Mouse (Mus musculus) erythroblast, embryonic 14.5 days (primary cell): ENCODE measurements around the gene Gm36028. TPM values are rescaled to one million over a fixed set of nuclear protein-coding genes. Genes with fewer than 3 reads are reported as not detected.

ENCODE experiments used
- H3K27me3 ChIP-seq: 2 replicates; pipeline ENCODE4 v1.6.1; 2012; ENCODE audit warnings: inconsistent platforms; ENCODE audit not compliant: control insufficient read depth
- H3K36me3 ChIP-seq: 2 replicates; pipeline ENCODE4 v1.6.1; 2012; ENCODE audit warnings: mild to moderate bottlenecking, inconsistent platforms; ENCODE audit not compliant: control insufficient read depth
- H3K4me1 ChIP-seq: 2 replicates; pipeline ENCODE4 v1.6.1; 2012; ENCODE audit warnings: inconsistent platforms; ENCODE audit not compliant: control insufficient read depth
- H3K4me3 ChIP-seq: replicated peaks from 2 replicates; pipeline ENCODE3; 2012; ENCODE audit warnings: moderate library complexity, mild to moderate bottlenecking, inconsistent platforms
- H3K9me3 ChIP-seq: 2 replicates; pipeline ENCODE4 v1.6.1; 2012; ENCODE audit warnings: low read length, inconsistent platforms, mixed read lengths; ENCODE audit not compliant: control insufficient read depth
- GATA1 ChIP-seq: IDR thresholded peaks from 2 replicates; pipeline ENCODE4 v1.6.1; 2012; ENCODE audit warnings: low read length, inconsistent platforms, mixed read lengths
- TAL1 ChIP-seq: IDR thresholded peaks from 3 replicates; pipeline ENCODE4 v1.6.1; 2012; ENCODE audit warnings: low read length, inconsistent platforms, mixed read lengths
- polyA plus RNA-seq: library from polyadenylated mRNA; stranded (reverse); fragments of >175 nt; gene quantifications from 2 replicates; pipeline ENCODE4 v1.2.3, GENCODE M21; 2012

Gene Gm36028
- polyA plus RNA-seq, 1 experiment = not detected

GRCm38 (mm10) chr16:37853279-37853678 lies 7.7 kb downstream of the Gm36028 start:
- Histone ChIP-seq H3K4me1 (peaks cover 6% of the 10 kb centered on the region), H3K36me3 (no peaks in the 10 kb centered on the region), H3K4me3 (no peak overlapping the region), H3K9me3 (no peaks in the 10 kb centered on the region), H3K27me3 (peaks cover 2% of the 10 kb centered on the region; the same call in 1 of the 2 replicates)
- TF ChIP-seq TAL1 = no peak
- no peak for TF ChIP-seq GATA1

- Histone ChIP-seq H3K36me3 (no peaks in the 10 kb centered on the region), H3K4me3 (no peak overlapping the region), H3K4me1 (peaks cover 4% of the 10 kb centered on the region), H3K27me3 (peaks cover 2% of the 10 kb centered on the region; the same call in 1 of the 2 replicates), H3K9me3 (no peaks in the 10 kb centered on the region)
- no peak for TF ChIP-seq TAL1
- TF ChIP-seq GATA1 = no peak
These were observed 9.6 kb downstream of the Gm36028 start for GRCm38 (mm10) chr16:37851366-37851765.

GRCm38 (mm10) chr16:37847081-37847480 lies 13.9 kb downstream of the Gm36028 start:
- H3K4me1 ChIP-seq = no peaks in the 10 kb centered on the region
- no peak for TF ChIP-seq GATA1
- TF ChIP-seq TAL1 = no peak
- no peak overlapping the region for H3K4me3 ChIP-seq
- H3K9me3 ChIP-seq = no peaks in the 10 kb centered on the region
- H3K27me3 ChIP-seq = peaks cover 2% of the 10 kb centered on the region; the same call in 1 of the 2 replicates
- no peaks in the 10 kb centered on the region for H3K36me3 ChIP-seq

- Histone ChIP-seq H3K4me1 (no peaks in the 10 kb centered on the region), H3K27me3 (no peaks in the 10 kb centered on the region), H3K9me3 (no peaks in the 10 kb centered on the region), H3K4me3 (no peak overlapping the region), H3K36me3 (no peaks in the 10 kb centered on the region)
- no peak for TF ChIP-seq GATA1
- TF ChIP-seq TAL1 = no peak
These were observed 15.6 kb downstream of the Gm36028 start for GRCm38 (mm10) chr16:37845202-37845925.

- TF ChIP-seq GATA1 (no peak), TAL1 (no peak)
- Histone ChIP-seq H3K36me3 (no peaks in the 10 kb centered on the region), H3K4me1 (no peaks in the 10 kb centered on the region), H3K4me3 (no peak overlapping the region), H3K27me3 (no peaks in the 10 kb centered on the region), H3K9me3 (no peaks in the 10 kb centered on the region)
These were observed 17.2 kb downstream of the Gm36028 start for GRCm38 (mm10) chr16:37843740-37844139.

- no peak overlapping the region for H3K4me3 ChIP-seq
These were observed 18.5 kb downstream of the Gm36028 start for GRCm38 (mm10) chr16:37842439-37842838.

GRCm38 (mm10) chr16:37837571-37837970 lies 23.4 kb downstream of the Gm36028 start:
- Histone ChIP-seq H3K4me3 (no peak overlapping the region), H3K4me1 (no peaks in the 10 kb centered on the region), H3K9me3 (no peaks in the 10 kb centered on the region), H3K36me3 (no peaks in the 10 kb centered on the region), H3K27me3 (no peaks in the 10 kb centered on the region)
- TF ChIP-seq GATA1 = no peak
- no peak for TF ChIP-seq TAL1

More at GRCm38 (mm10) chr16:37842439-37842838, 18.5 kb downstream of the Gm36028 start:
- H3K36me3 ChIP-seq = no peaks in the 10 kb centered on the region
- no peaks in the 10 kb centered on the region for H3K27me3 ChIP-seq
- H3K4me1 ChIP-seq = no peaks in the 10 kb centered on the region
- H3K9me3 ChIP-seq = no peaks in the 10 kb centered on the region
- TF ChIP-seq GATA1 (no peak), TAL1 (no peak)

GRCm38 (mm10) chr16:37831041-37831440 lies 29.9 kb downstream of the Gm36028 start:
- H3K4me3 ChIP-seq = no peak overlapping the region
- no peaks in the 10 kb centered on the region for H3K9me3 ChIP-seq
- no peak for TF ChIP-seq TAL1
- TF ChIP-seq GATA1 = no peak
- H3K27me3 ChIP-seq = no peaks in the 10 kb centered on the region
- no peaks in the 10 kb centered on the region for H3K36me3 ChIP-seq
- H3K4me1 ChIP-seq = no peaks in the 10 kb centered on the region

GRCm38 (mm10) chr16:37826286-37826685 lies 34.7 kb downstream of the Gm36028 start:
- Histone ChIP-seq H3K4me3 (no peak overlapping the region), H3K36me3 (no peaks in the 10 kb centered on the region), H3K4me1 (no peaks in the 10 kb centered on the region), H3K9me3 (no peaks in the 10 kb centered on the region), H3K27me3 (no peaks in the 10 kb centered on the region)
- no peak for TF ChIP-seq GATA1
- no peak for TF ChIP-seq TAL1
